Mouse (Mus musculus): ENCODE measurements around the gene Il17a.
"Not testable (repeated sequence)": the region's sequence is repeated elsewhere in the genome, so short reads cannot be mapped to it uniquely, and the experiment has no call there.

The Il17a gene

GRCm38 (mm10) chr1:20730903-20731302 lies at the start of gene Il17a:
Gene Il17a, plus strand, starts transcription at chr1:20730905.
- DNase-seq (ENCODE audit: low read depth, low spot score): no peak

- no peak for DNase-seq (ENCODE audit: low read depth, low spot score)
Observed at GRCm38 (mm10) chr1:20682849-20683248, 47.9 kb upstream of the Il17a start.

- no peak for DNase-seq (ENCODE audit: low read depth, low spot score)
Observed at GRCm38 (mm10) chr1:20683386-20683785, 47.3 kb upstream of the Il17a start.

- no peak for DNase-seq (ENCODE audit: low read depth, low spot score)
Observed at GRCm38 (mm10) chr1:20683853-20684252, 46.9 kb upstream of the Il17a start.

- DNase-seq (ENCODE audit: low read depth, low spot score): no peak
Observed at GRCm38 (mm10) chr1:20684403-20684802, 46.3 kb upstream of the Il17a start.

- no peak for DNase-seq (ENCODE audit: low read depth, low spot score)
Observed at GRCm38 (mm10) chr1:20685393-20685792, 45.3 kb upstream of the Il17a start.

GRCm38 (mm10) chr1:20685907-20686306 lies 44.8 kb upstream of the Il17a start:
- DNase-seq (ENCODE audit: low read depth, low spot score): no peak

GRCm38 (mm10) chr1:20691336-20691735 lies 39.4 kb upstream of the Il17a start:
- DNase-seq (ENCODE audit: low read depth, low spot score): no peak

- no peak for DNase-seq (ENCODE audit: low read depth, low spot score)
Observed at GRCm38 (mm10) chr1:20693634-20694313, 36.9 kb upstream of the Il17a start.

GRCm38 (mm10) chr1:20700011-20700410 lies 30.7 kb upstream of the Il17a start:
- peak; percentile 67 for DNase-seq (ENCODE audit: low read depth, low spot score)

GRCm38 (mm10) chr1:20736572-20736971 lies 5.9 kb downstream of the Il17a start:
- DNase-seq (ENCODE audit: low read depth, low spot score): no peak

GRCm38 (mm10) chr1:20738483-20738882 lies 7.8 kb downstream of the Il17a start:
- DNase-seq (ENCODE audit: low read depth, low spot score): peak; percentile 51

GRCm38 (mm10) chr1:20740496-20740998 lies 9.8 kb downstream of the Il17a start:
- no peak for DNase-seq (ENCODE audit: low read depth, low spot score)

- no peak for DNase-seq (ENCODE audit: low read depth, low spot score)
Observed at GRCm38 (mm10) chr1:20754439-20754838, 23.7 kb downstream of the Il17a start.

GRCm38 (mm10) chr1:20757586-20757985 lies 26.9 kb downstream of the Il17a start:
- DNase-seq (ENCODE audit: low read depth, low spot score): no peak

GRCm38 (mm10) chr1:20759799-20760198 lies 29.1 kb downstream of the Il17a start:
- DNase-seq (ENCODE audit: low read depth, low spot score): peak; percentile 84

GRCm38 (mm10) chr1:20760331-20760730 lies 29.6 kb downstream of the Il17a start:
- no peak for DNase-seq (ENCODE audit: low read depth, low spot score)

GRCm38 (mm10) chr1:20761411-20761810 lies 30.7 kb downstream of the Il17a start:
- DNase-seq (ENCODE audit: low read depth, low spot score): no peak

- DNase-seq (ENCODE audit: low read depth, low spot score): no peak
Observed at GRCm38 (mm10) chr1:20766526-20766925, 35.8 kb downstream of the Il17a start.

- DNase-seq (ENCODE audit: low read depth, low spot score): not testable (repeated sequence)
Observed at GRCm38 (mm10) chr1:20774026-20774730, 43.5 kb downstream of the Il17a start.

GRCm38 (mm10) chr1:20778366-20778765 lies 47.7 kb downstream of the Il17a start:
- no peak for DNase-seq (ENCODE audit: low read depth, low spot score)
